Mouse (Mus musculus) heart, postnatal 10 days (tissue): ENCODE measurements at regions not wholly inside any gene's neighbourhood (a gene's known extent, or its start where the extent isn't known, plus 50 kb on each side); places are given as distances from the start of the nearest gene placed in this dataset.

Source experiments
- DNase-seq, 2 experiments: peaks; one replicate each; pipeline ENCODE4 v3.0.0; 2021
- intact Hi-C: fragments of 180-260 bp; cut with DNase I; formaldehyde crosslinking; loops from one replicate; pipeline ENCODE4 v1.15.1; 2025

DNA sequence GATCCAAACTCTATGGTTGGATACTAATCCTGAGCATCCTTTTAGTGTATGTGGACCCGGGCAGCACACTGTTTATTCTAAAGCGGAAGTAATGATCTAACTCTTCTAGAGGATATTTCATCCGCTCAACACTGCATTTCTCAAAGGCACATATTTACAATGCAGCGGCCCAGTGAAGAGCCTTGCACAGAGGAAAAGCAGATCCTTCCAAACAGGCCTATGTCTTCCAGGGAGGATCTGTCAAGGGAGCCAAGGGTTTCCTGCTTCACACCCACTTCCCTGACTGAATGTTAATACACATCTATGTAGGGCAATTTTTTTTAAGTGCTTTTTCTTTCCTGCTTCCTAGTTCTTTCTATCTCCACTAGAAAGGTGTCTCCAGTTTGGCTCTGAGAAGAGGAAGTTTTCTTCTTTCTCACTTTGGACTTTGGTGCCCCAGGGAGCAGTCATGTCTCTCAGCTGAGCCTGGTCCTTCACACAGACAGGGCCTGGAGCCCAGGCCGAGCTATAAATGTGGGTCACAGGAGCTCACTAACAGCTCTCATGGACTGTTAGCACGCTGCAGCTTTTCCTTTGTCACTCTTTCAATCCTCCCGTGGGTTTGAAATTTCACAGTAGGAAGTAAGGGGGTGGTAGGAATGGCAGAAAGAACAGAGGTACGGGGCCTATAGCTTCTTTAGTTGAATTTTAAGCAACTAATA is 323.2 kb upstream of the Smim15 start:
- intact Hi-C loops: no loop called here
- no peak for DNase-seq

DNA sequence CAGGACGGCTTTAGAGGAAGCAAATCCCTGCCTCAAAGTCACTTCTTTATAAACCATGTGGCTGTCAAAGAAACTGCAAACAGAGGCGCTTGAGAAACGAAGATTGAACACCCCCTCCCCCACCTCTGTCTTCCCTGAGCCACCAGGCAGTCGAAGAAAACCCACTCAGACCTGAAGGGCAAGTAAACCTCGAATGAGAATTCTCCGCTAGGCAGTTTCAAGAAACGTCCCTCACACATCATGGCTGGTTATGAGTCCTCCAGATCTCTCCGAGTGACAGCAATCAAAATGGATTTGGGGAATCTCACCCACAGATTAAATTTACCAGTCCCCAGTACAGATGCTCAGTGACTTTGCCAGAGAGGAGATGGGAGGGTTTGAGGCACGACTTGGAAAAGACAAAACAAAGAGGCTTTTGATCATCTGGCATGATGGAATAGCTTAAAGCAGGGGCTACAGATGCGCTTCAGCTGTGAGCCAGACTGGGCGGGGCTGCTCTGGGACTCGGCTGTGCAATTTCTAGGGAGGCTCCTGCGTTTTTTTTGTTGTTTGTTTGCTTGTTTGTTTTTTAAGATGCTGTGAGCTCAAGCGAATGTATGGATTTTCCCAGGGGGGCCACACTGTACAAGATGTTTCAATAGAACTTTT is 325.1 kb upstream of the Smim15 start:
- intact Hi-C loops: no loop called here
- no peak for DNase-seq

DNA sequence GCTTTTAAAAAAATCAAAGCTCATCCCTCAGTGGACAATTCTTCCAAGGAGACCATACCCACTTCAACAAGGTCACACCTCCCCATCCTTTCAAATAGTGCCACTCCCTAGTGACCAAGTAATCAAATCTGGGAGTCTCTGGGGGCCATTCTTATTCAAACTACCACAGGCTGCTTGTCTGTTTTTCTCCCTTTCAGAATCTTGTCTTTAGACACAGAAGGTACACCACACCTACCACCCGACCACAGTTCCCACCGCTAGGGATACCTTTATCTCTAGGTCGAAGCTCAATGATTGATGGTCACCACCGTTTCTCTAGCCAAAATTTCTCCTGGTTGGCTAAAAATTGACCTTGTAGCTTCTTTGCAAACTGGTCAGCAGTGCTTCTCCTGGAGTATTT is 328.6 kb upstream of the Smim15 start:
- DNase-seq: no peak
- intact Hi-C loops: no loop called here

DNA sequence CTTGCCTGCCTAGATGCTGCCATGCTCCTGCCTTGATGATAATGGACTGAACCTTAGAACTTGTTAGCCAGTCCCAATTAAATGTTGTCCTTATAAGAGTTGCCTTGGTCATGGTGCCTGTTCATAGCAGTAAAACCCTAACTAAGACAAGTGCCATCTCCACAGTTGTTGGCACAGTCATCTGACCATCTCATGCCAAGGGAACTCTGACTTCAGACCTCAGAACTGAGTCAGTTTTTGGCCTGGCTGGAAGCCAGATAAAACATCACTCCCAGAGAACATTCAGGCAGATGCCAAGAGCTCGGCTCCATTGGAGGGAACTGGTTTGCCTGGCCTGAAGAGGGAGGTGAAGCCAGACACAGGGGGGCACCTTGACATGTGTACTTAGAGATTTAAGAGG is 330.2 kb upstream of the Smim15 start:
- DNase-seq: no peak
- intact Hi-C loops: no loop called here

DNA sequence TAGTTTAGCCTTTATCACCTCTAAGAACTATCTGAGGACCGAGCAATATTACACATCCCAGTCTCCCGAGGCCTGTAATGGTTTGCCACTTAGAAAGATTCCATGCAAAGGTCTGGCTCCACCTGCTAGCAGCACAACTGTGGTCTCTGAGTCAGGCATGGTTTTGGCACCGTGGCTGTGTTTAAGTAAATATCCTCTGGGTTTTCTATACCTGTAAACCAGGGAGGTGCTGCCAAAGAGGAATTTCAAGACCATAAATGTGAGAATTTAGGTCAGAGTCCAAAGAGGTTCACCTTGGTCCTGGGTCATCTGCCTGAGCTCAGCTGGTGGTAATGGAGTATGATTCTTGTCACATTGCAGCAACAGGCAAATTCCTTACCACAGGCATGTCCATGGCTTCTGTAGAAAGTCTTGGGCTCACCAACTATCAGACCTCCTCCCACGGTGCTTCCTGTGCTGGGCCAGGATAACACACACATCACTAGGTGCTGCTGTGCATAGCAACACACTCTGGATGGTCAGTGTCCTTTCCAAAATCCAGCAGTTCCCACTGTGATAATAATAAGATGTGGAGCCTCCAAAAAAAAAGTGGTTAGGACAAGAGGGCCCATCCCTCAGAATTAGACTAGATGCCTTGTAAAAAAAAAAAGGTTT is 332.8 kb upstream of the Smim15 start:
- intact Hi-C loops: no loop called here
- DNase-seq: no peak

DNA sequence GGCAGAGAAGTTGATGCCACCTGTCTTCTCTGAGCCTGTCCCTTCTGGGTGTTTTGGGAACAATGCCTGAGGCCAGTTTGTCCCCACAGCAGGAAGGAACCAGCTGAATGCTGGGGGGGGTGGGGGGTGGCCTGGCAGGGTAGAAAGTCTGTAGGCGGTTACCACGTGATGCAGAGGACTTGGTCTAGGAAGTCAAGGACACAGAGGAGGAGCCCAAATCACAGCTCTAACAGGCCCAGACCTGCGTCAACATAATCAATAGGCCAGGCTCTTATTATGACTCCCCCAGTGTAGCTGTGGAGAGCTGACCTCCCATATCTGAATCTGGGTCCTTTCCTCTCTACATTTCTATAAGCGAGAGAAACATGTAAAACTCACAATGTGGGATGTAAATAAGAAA is 333.9 kb upstream of the Smim15 start:
- no peak for DNase-seq
- intact Hi-C loops: no loop called here

DNA sequence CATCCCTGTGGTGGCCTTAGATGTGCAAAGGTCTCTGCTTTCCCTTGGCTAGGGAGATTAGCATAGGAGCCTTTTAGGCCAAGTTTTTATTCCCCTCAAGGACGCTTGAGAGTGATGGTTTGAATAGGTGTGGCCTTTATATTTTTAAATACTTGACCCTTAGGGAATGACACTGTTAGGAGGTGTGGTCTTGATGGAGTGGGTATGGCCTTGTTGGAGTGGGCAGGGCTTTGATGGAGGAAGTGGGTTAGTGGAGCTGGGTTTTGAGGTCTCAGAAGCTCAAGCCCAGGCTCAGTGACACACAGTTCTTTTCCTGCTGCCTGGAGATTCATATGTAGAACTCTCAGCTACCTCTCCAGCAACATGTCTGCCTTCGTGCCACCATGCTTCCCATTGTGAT is 334.4 kb upstream of the Smim15 start:
- intact Hi-C loops: no loop called here
- DNase-seq: no peak

DNA sequence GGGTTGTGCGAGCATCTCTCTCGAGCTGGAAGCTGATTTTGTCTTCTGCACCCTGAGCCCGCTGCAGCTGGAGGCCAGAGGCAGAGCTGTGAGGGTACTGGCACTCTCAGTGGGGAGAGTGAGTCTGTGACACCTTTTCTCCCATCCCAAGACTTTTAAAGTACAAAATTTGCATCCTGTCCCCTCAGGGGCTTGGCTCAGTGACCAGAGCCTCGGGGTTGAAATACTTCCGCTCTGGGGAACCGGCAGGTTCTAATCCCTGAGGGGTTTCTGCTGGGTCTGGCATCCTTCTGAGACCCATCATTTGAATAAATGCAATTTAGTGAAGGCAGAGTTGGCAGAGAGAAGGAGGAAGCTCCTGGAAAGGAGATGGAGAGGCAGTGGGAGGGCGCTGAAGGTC is 340.5 kb upstream of the Smim15 start:
- no peak for DNase-seq
- intact Hi-C loops: no loop called here

DNA sequence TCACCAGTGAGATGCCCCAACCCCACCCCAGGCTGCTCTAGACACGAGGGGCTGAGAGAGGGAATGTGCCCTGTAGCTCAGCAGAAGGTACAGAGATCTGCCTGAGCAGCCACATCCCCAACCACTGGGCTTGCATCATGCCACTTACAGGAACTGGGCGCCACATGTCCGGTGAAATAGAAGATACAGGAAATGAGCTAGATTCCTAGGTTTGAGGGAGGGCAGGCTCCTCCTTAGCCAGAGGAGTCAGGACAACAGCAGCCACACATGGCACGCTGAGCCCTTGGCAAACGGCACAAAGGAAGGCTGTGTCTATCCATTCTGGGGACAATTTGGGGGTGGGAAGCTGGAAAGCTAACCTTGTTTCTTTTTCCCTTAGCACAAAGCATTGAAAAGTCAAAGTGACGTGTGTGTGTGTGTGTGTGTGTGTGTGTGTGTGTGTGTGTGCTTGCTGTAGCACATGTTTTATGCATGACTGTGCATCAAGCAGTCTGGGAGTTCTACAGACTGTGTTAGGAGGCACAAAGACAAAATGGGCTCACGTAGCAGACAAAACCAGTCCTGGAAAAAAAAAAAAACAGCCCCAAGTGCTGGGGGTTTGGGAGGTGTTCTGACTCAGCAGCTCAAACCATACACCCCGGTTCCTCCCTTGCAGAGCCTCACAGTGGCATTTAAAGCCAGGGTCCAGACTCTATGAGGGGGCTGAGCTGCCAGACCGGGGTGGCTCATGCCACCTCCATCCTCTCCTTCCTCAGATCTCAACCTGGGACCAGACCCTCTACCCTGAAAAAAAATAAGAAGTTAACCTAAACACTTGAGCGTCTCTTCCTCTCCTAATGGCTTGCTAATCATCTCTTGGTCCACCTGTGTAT is 343.7 kb upstream of the Smim15 start:
- DNase-seq: peak in 1 of 2 experiments; percentile 28
- intact Hi-C loops: no loop called here

DNA sequence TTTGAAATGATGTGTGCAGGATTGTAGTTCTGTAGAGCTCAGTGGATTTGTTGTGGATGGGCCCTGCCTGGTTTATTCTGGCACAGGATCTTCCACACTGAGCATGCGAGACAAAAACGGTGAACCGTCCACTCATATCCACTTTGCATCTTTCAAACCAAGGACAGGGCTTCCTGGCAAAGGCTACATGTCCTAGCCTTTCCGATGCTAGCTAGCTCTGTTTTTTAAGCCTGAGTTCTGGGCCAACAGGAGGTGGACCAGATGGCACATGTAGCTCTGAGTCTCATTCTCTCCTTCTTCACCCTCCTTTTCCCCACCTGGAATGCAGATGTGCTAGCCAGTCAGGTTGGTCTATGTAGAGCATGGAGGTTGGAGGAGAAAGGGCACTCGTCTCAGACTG is 345.0 kb upstream of the Smim15 start:
- DNase-seq: no peak
- intact Hi-C loops: no loop called here

DNA sequence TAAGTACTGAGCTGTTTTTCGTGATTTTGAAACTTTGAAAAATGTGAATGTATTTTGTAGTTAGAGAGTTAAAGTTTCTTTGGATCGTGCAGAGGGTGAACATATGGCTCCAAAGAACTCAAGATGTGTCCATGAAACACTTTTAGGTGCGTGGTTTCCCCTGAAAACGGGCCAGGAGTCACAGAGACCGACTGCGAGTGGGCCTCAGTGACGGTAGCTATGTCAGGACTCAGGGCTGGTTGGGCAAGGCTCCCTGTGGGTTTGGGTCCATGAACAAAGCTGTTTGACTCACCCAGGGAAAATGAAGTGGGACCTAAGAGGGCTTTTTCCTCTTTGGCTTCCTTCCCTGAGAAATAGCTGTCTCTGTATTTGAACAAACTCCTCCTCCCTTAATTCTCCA is 345.9 kb upstream of the Smim15 start:
- DNase-seq: no peak
- intact Hi-C loops: no loop called here

DNA sequence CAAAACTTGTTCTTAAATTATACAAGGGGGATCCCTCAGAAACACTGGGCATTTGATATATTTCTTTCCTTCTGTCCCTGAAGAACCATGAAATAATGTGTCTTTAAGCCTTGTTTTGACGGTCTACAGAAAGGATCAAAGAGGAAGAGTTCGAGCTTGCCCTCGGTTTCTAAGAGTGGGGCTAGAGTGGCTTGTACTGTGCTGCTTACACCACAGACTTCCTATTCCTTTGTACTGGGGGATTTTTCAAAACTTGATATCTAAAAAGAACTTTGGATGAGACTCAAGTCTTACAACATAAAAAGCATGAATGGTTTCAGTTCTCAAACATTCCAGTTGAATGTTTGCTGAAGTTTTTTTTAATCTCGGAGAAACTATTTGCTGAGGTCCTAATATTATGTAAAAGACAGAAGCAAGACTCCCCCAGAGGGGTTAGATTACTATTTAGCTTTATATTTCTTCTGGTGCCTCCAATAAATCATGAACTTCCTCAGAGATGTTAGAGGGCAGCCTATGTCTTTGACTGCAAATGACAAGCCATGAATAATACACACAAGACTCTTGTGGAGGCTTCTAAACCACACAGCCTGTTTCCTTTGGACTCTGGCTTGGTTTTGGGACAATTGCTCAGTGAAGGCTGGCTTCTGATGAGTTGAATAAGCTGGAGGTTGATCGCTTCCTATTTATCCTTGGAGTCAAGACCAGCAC is 352.0 kb upstream of the Smim15 start:
- DNase-seq: no peak
- intact Hi-C loops: no loop called here

DNA sequence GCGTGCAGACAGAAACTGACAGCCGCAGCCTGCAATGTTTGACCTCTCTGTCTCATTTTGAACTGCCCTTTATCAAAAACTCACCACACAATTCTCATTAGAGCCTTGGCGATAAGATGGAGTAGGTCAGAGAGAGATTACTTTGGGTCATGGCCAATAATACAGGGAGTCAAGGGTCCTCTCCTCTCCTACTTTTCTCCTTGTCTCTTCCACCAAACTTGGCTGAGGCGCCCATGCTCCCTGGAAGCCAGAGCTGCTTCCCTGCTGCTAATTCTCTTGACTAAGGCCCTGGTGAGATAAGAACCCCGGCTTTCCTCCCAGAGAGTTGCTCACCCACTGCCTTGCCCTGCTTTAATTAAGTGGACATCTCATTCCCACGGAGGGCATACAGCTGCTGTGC is 355.3 kb upstream of the Smim15 start:
- DNase-seq: peak; percentile 19
- intact Hi-C loops: no loop called here

DNA sequence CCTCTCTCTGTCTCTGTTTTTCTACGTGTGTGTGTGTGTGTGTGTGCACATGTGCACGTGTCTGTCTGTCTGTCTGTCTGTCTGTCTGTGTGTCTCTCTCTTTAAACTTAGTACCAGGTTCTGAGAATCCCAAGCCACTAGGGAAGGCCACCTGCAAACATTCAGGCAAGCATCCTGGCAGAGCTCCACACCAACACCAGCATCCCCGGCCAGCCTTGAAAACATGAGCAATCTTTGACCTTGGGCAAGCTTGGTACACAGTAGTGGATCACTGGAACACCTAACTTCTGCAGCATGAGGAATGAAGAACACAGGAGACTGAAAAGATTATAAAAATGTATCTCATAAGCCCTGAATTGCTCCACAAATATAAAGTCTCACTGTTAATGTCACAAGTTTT is 359.0 kb upstream of the Smim15 start:
- DNase-seq: no peak

DNA sequence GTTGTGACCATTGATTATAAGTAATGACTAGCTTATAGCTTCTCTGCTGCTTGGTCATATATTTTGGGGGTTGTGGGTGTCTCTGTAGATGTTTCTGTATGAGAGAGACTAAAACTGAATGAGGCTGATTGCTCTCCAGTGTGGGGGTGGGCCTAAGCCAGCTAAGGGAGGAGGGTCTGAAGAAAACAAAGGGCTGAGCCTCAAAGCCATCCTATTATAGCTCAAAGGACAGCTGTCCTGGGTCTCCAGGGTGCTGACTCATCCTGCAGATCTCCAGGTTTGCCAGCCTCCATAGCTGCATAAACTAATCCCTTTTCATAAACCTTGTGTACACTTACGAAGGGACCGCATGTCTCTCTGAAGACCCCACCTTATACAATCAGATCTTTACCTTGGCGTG is 360.3 kb upstream of the Smim15 start:
- no peak for DNase-seq
- intact Hi-C loops: no loop called here

More for the DNA sequence above, 359.0 kb upstream of the Smim15 start:
- intact Hi-C loops: no loop called here

DNA sequence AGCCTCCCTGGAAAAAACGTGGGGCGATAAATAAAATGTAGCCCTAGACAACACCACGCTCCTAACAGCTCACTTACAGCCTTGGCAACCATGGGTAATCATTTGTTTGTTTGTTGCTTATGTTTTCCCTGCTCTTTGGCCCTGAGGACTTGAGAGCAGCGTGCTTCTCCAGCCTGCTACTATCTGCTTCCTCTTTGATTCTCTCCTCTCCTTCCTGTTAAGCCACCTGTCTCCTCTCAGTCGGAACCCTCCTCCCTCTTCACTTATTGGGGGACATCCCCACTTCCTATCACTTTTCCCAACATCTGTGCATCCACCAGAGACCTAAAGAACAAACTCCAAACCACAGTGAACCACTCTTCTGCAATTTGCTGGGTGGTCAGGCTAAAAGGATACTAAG is 362.5 kb upstream of the Smim15 start:
- DNase-seq: no peak
- intact Hi-C loops: no loop called here

DNA sequence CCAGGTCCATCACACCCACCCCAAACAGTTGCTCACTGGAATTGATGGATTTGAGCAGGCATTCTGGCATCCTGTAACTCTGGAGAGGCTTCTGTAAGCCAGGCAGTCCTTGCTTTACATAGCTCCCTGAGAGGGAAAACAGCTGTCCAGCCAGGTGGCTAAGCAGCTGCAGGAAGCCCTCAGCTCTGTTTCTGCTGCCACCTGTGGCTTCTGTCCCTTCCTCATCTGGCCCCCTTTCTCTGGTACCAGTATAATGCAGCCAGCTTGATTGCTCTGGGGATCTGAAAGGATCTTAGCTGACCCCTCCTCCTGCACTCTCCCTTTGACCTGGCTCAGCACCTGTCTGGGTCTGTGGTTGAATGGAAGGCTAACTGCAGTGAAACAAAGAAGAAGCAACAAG is 365.4 kb upstream of the Smim15 start:
- DNase-seq: no peak
- intact Hi-C loops: loop anchor here (5.0 to 10.0 kb wide), 2 partner anchors 208 to 366 kb away; partner anchors contain the start of gene Smim15

DNA sequence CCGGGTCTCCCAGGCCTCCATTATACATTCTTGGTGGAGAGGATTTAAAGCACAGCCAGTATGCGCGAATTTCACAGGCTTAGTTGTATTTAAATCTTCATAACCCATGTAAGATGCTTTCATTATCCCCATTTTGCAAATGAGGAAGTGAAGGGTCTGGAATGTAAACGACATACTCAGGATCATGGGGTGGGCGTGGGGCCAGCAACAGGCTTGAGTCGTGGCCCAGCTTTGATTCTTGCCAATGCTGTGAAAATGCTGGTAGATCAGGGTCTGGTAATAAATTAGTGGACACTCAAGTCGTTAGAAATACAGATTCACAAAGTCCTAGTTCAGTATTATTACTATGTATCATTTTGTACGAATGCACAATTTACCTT is 367.2 kb upstream of the Smim15 start:
- intact Hi-C loops: loop anchor here (5.0 to 10.0 kb wide), 2 partner anchors 210 to 368 kb away; partner anchors contain the start of gene Smim15
- DNase-seq: peak in 1 of 2 experiments; percentile 42

DNA sequence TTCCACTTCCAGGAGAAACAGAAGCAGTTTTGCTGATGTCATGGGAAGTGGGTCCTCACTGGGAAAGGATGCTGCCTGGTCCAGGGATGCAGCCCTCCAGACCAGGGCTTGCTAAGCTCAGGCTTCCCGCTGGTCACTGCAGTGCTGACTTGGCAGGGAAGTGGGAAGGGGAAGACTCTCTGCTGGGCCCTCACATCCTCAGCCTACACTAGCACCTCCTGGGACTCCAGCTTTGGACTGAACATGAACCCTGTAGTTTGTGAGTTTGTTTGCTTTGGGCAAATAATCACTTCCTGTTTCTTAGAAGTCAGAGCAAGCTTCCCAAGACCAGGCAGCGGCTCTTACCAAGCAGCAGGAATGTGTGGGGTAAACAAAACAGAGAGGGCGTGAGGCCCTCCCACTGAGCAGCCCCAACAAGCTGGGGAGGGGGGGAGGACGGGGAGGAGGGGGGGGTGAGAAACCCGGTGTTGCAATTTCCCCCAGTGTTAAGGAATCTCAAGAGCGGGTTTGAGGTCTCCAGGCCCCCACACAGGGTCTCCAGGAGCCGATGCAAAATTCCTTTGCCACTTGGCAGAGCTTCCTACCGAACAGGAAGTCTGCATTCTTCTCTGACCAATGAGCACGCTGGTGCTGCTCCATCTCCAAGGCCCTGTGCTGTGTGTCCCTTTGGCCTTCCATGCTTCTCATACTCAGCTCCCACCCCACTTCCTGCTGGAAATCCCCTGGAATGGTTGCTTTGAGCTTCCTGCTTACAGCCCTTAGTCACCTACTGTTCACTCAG is 367.7 kb upstream of the Smim15 start:
- peak; percentile 64 to 68 for DNase-seq
- intact Hi-C loops: loop anchor here (5.0 to 10.0 kb wide), 2 partner anchors 211 to 368 kb away; partner anchors contain the start of gene Smim15

DNA sequence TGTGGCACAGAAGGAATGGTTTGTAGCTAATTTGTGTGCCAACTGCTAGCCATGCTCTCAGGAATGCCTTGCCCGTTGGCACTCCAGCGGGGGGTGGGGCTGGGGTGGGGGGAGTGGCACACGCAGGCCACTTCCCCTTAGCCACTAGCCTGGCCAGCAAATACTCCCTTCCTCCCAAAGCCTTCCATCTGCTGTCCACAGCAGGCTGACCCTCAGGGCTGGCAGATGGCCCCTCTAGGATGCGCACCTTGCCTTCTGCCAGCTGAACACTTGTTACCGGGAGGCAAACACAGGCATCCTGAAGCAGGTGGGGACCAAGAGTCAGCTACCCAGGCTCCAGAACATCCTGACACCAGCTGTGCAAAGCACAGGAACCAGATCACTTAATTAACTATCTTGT is 372.1 kb upstream of the Smim15 start:
- intact Hi-C loops: loop anchor here (10.0 kb wide), 1 partner anchor 373 kb away; the partner anchor contains the start of gene Smim15
- no peak for DNase-seq
